Mouse (Mus musculus) embryonic facial prominence, embryonic 12.5 days (tissue): ENCODE measurements at regions not wholly inside any gene's neighbourhood (a gene's known extent, or its start where the extent isn't known, plus 50 kb on each side); places are given as distances from the start of the nearest gene placed in this dataset.
"Not testable (repeated sequence)": the region's sequence is repeated elsewhere in the genome, so short reads cannot be mapped to it uniquely, and the experiment has no call there.

ENCODE experiments used
- ATAC-seq: fragments of 200-750 bp; cut with Nextera tagmentation; 2 replicates; pipeline ENCODE4 v1.8.0; 2017; ENCODE audit not compliant: insufficient number of reproducible peaks, insufficient read depth, low FRiP score, low TSS enrichment
- H3K27ac ChIP-seq: fragments of 300-500 bp; sonication (generic); 2 replicates; pipeline ENCODE4 v1.5.1; 2016; ENCODE audit warnings: mild to moderate bottlenecking
- H3K27me3 ChIP-seq: fragments of 300-500 bp; sonication (generic); 2 replicates; pipeline ENCODE4 v1.6.1; 2016; ENCODE audit warnings: mild to moderate bottlenecking, moderate library complexity
- H3K36me3 ChIP-seq: fragments of 300-500 bp; sonication (generic); 2 replicates; pipeline ENCODE4 v1.6.1; 2016; ENCODE audit warnings: mild to moderate bottlenecking
- H3K4me1 ChIP-seq: fragments of 300-500 bp; sonication (generic); 2 replicates; pipeline ENCODE4 v1.6.1; 2016
- H3K4me2 ChIP-seq: fragments of 300-500 bp; sonication (generic); replicated peaks from 2 replicates; pipeline ENCODE4 v1.6.1; 2016; ENCODE audit warnings: mild to moderate bottlenecking, moderate library complexity
- H3K4me3 ChIP-seq: fragments of 300-500 bp; sonication (generic); 2 replicates; pipeline ENCODE4 v1.5.1; 2016; ENCODE audit warnings: mild to moderate bottlenecking
- H3K9ac ChIP-seq: fragments of 300-500 bp; sonication (generic); 2 replicates; pipeline ENCODE4 v1.6.1; 2016; ENCODE audit warnings: mild to moderate bottlenecking, moderate library complexity
- H3K9me3 ChIP-seq: fragments of 300-500 bp; sonication (generic); 2 replicates; pipeline ENCODE4 v1.6.1; 2016; ENCODE audit warnings: mild to moderate bottlenecking, moderate library complexity
- WGBS: fragments of 180-500 bp; shearing (Covaris S2); methylation state at CpG from one replicate; pipeline ENCODE4 v1.1.7; 2016; 5-methylcytosine and 5-hydroxymethylcytosine counted together

- H3K4me3 ChIP-seq = no peak overlapping the region
- ATAC-seq = no peak
- H3K27me3 ChIP-seq = no peaks in the 10 kb centered on the region
- no peak overlapping the region for H3K27ac ChIP-seq
- H3K9me3 ChIP-seq = no peaks in the 10 kb centered on the region
- H3K9ac ChIP-seq = no peak overlapping the region
- H3K36me3 ChIP-seq = no peaks in the 10 kb centered on the region
- 50% methylated on average over 8 of the region's 8 CpGs for WGBS
- H3K4me2 ChIP-seq = no peak overlapping the region
- peaks cover 2% of the 10 kb centered on the region; the same call in 1 of the 2 replicates for H3K4me1 ChIP-seq
These were observed 102.6 kb downstream of the Naa11 start for GRCm38 (mm10) chr5:97289401-97290165.

- no peaks in the 10 kb centered on the region; the same call in 1 of the 2 replicates for H3K4me1 ChIP-seq
- no peak overlapping the region for H3K9ac ChIP-seq
- ATAC-seq = no peak
- H3K27me3 ChIP-seq = no peaks in the 10 kb centered on the region
- 77% methylated on average over 5 of the region's 5 CpGs for WGBS
- H3K36me3 ChIP-seq = no peaks in the 10 kb centered on the region
- no peaks in the 10 kb centered on the region for H3K9me3 ChIP-seq
- H3K4me2 ChIP-seq = no peak overlapping the region
- H3K27ac ChIP-seq = no peak overlapping the region
- H3K4me3 ChIP-seq = no peak overlapping the region
These were observed 112.7 kb downstream of the Naa11 start for GRCm38 (mm10) chr5:97279455-97279854.

- ATAC-seq = 0 out of 2 replicates have a peak, but pooled peaks have one; percentile 41
- H3K36me3 ChIP-seq = no peaks in the 10 kb centered on the region
- H3K9me3 ChIP-seq = no peaks in the 10 kb centered on the region
- no peaks in the 10 kb centered on the region for H3K27me3 ChIP-seq
- no peak overlapping the region for H3K9ac ChIP-seq
- H3K4me1 ChIP-seq = no peaks in the 10 kb centered on the region; the same call in 1 of the 2 replicates
- H3K27ac ChIP-seq = no peak overlapping the region
- 65% methylated on average over 16 of the region's 16 CpGs for whole genome bisulfite sequencing
- H3K4me2 ChIP-seq = peak overlapping the region; percentile 26
- H3K4me3 ChIP-seq = no peak overlapping the region
These were observed 114.2 kb downstream of the Naa11 start for GRCm38 (mm10) chr5:97277795-97278572.

- 67% methylated on average over 5 of the region's 5 CpGs for WGBS
- H3K9me3 ChIP-seq = no peaks in the 10 kb centered on the region
These were observed 115.5 kb downstream of the Naa11 start for GRCm38 (mm10) chr5:97276724-97277123.

GRCm38 (mm10) chr5:97264666-97265065, 127.5 kb downstream of the Naa11 start:
- not testable (repeated sequence) for H3K4me1 ChIP-seq, H3K36me3 ChIP-seq, H3K9ac ChIP-seq, H3K27me3 ChIP-seq, H3K4me2 ChIP-seq, ATAC-seq, H3K9me3 ChIP-seq, H3K4me3 ChIP-seq, H3K27ac ChIP-seq
- 89% methylated on average over 12 of the region's 12 CpGs for WGBS

More at GRCm38 (mm10) chr5:97276724-97277123, 115.5 kb downstream of the Naa11 start:
- Histone ChIP-seq H3K36me3 (no peaks in the 10 kb centered on the region), H3K4me3 (no peak overlapping the region), H3K4me1 (no peaks in the 10 kb centered on the region; the same call in 1 of the 2 replicates), H3K4me2 (no peak overlapping the region), H3K9ac (no peak overlapping the region), H3K27ac (no peak overlapping the region), H3K27me3 (no peaks in the 10 kb centered on the region)
- ATAC-seq = no peak

GRCm38 (mm10) chr5:97257106-97257505, 135.1 kb downstream of the Naa11 start:
- Histone ChIP-seq H3K4me1 (no peaks in the 10 kb centered on the region), H3K27me3 (no peaks in the 10 kb centered on the region), H3K4me3 (no peak overlapping the region), H3K4me2 (no peak overlapping the region), H3K9ac (no peak overlapping the region), H3K9me3 (no peaks in the 10 kb centered on the region), H3K36me3 (no peaks in the 10 kb centered on the region), H3K27ac (no peak overlapping the region)
- WGBS = 85% methylated on average over 1 of the region's 1 CpGs
- ATAC-seq = no peak

GRCm38 (mm10) chr5:97256445-97257060, 135.6 kb downstream of the Naa11 start:
- 79% methylated on average over 7 of the region's 7 CpGs for WGBS
- ATAC-seq = no peak

GRCm38 (mm10) chr5:97236930-97237329, 125.5 kb upstream of the Paqr3 start:
- Histone ChIP-seq H3K4me1 (no peaks in the 10 kb centered on the region), H3K9me3 (no peaks in the 10 kb centered on the region), H3K4me2 (no peak overlapping the region), H3K4me3 (no peak overlapping the region), H3K27me3 (no peaks in the 10 kb centered on the region), H3K36me3 (no peaks in the 10 kb centered on the region), H3K27ac (no peak overlapping the region), H3K9ac (no peak overlapping the region)
- no peak for ATAC-seq
- WGBS = 86% methylated on average over 2 of the region's 2 CpGs

More at GRCm38 (mm10) chr5:97256445-97257060, 135.6 kb downstream of the Naa11 start:
- H3K36me3 ChIP-seq = no peaks in the 10 kb centered on the region
- H3K4me1 ChIP-seq = no peaks in the 10 kb centered on the region
- no peak overlapping the region for H3K4me2 ChIP-seq
- no peak overlapping the region for H3K4me3 ChIP-seq
- H3K27me3 ChIP-seq = no peaks in the 10 kb centered on the region
- no peaks in the 10 kb centered on the region for H3K9me3 ChIP-seq
- no peak overlapping the region for H3K9ac ChIP-seq
- no peak overlapping the region for H3K27ac ChIP-seq

- H3K4me3 ChIP-seq = no peak overlapping the region
- H3K27ac ChIP-seq = no peak overlapping the region
- no peaks in the 10 kb centered on the region for H3K27me3 ChIP-seq
- ATAC-seq = no peak
- no peak overlapping the region for H3K4me2 ChIP-seq
- no peaks in the 10 kb centered on the region for H3K36me3 ChIP-seq
- H3K9me3 ChIP-seq = no peaks in the 10 kb centered on the region
- no peak overlapping the region for H3K9ac ChIP-seq
- 42% methylated on average over 2 of the region's 2 CpGs for WGBS
- H3K4me1 ChIP-seq = no peaks in the 10 kb centered on the region
These were observed 115.0 kb upstream of the Paqr3 start for GRCm38 (mm10) chr5:97226425-97226824.

GRCm38 (mm10) chr5:97223238-97223857, 112.0 kb upstream of the Paqr3 start:
- no peaks in the 10 kb centered on the region for H3K36me3 ChIP-seq
- H3K9me3 ChIP-seq = no peaks in the 10 kb centered on the region
- 79% methylated on average over 12 of the region's 12 CpGs for WGBS
- no peak overlapping the region for H3K4me2 ChIP-seq
- H3K9ac ChIP-seq = no peak overlapping the region
- H3K27ac ChIP-seq = no peak overlapping the region
- no peaks in the 10 kb centered on the region for H3K27me3 ChIP-seq
- no peaks in the 10 kb centered on the region for H3K4me1 ChIP-seq
- no peak for ATAC-seq
- no peak overlapping the region for H3K4me3 ChIP-seq

GRCm38 (mm10) chr5:97222489-97223237, 111.3 kb upstream of the Paqr3 start:
- WGBS = 73% methylated on average over 12 of the region's 12 CpGs
- Histone ChIP-seq H3K36me3 (no peaks in the 10 kb centered on the region), H3K9ac (no peak overlapping the region), H3K4me2 (no peak overlapping the region), H3K27ac (no peak overlapping the region), H3K4me1 (no peaks in the 10 kb centered on the region), H3K9me3 (no peaks in the 10 kb centered on the region), H3K27me3 (no peaks in the 10 kb centered on the region), H3K4me3 (no peak overlapping the region)
- ATAC-seq = no peak
